Mouse (Mus musculus) kidney, embryonic 16.5 days (tissue): ENCODE data around the gene Gmppa. TPM values are rescaled to one million over a fixed set of nuclear protein-coding genes. Genes with fewer than 3 reads are reported as not detected.

Source experiments
- ATAC-seq: fragments of 200-750 bp; cut with Nextera tagmentation; 2 replicates; pipeline ENCODE4 v1.8.0; 2017; ENCODE audit warnings: moderate TSS enrichment; ENCODE audit not compliant: low FRiP score, low TSS enrichment
- H3K27ac ChIP-seq: fragments of 300-500 bp; sonication (generic); 2 replicates; pipeline ENCODE4 v1.5.1; 2014; ENCODE audit warnings: low read length
- H3K27me3 ChIP-seq: fragments of 300-500 bp; sonication (generic); 2 replicates; pipeline ENCODE4 v1.6.1; 2014; ENCODE audit warnings: low read length, control low read depth, mixed read lengths; ENCODE audit not compliant: insufficient read depth
- H3K36me3 ChIP-seq: fragments of 300-500 bp; sonication (generic); 2 replicates; pipeline ENCODE4 v1.6.1; 2014; ENCODE audit warnings: low read length, control low read depth, mixed read lengths; ENCODE audit not compliant: insufficient read depth
- H3K4me1 ChIP-seq: fragments of 300-500 bp; sonication (generic); 2 replicates; pipeline ENCODE4 v1.6.1; 2014; ENCODE audit warnings: low read length, control low read depth, mixed read lengths; ENCODE audit not compliant: insufficient read depth
- H3K4me2 ChIP-seq: fragments of 300-500 bp; sonication (generic); replicated peaks from 2 replicates; pipeline ENCODE4 v1.6.1; 2014; ENCODE audit warnings: low read depth, low read length
- H3K4me3 ChIP-seq: fragments of 300-500 bp; sonication (generic); 2 replicates; pipeline ENCODE4 v1.5.1; 2014; ENCODE audit warnings: mild to moderate bottlenecking, low read length
- H3K9ac ChIP-seq: fragments of 300-500 bp; sonication (generic); replicated peaks from 2 replicates; pipeline ENCODE4 v1.6.1; 2014; ENCODE audit warnings: low read length
- H3K9me3 ChIP-seq: fragments of 300-500 bp; sonication (generic); 2 replicates; pipeline ENCODE4 v1.6.1; 2016; ENCODE audit warnings: low read length, control low read depth
- WGBS: fragments of 180-500 bp; shearing (Covaris S2); extraction: QIAGEN DNeasy Blood & Tissue Kit; methylation state at CpG from one replicate; pipeline ENCODE4 v1.1.7; 2014; 5-methylcytosine and 5-hydroxymethylcytosine counted together
- polyA plus RNA-seq: library from polyadenylated mRNA; unstranded; fragments of >200 nt; fragmentation: Nextera tagmentation; extraction: Ambion mirVana; gene quantifications from 2 replicates; pipeline ENCODE4 v1.2.1, GENCODE M21; 2015

Gene Gmppa
- polyA plus RNA-seq, 1 experiment from 2014 or later, result 91.6 TPM

- no peak overlapping the region for H3K4me2 ChIP-seq
- H3K4me3 ChIP-seq, result no peak overlapping the region
- H3K9me3 ChIP-seq, result no peaks in the 10 kb centered on the region
- H3K4me1 ChIP-seq, result peaks cover 10% of the 10 kb centered on the region
- H3K27ac ChIP-seq, result no peak overlapping the region
- peaks cover 18% of the 10 kb centered on the region for H3K27me3 ChIP-seq
- 64% methylated on average over 24 of the region's 24 CpGs for WGBS
- peaks cover 43% of the 10 kb centered on the region for H3K36me3 ChIP-seq
- no peak for ATAC-seq
- H3K9ac ChIP-seq, result no peak overlapping the region
Observed at GRCm38 (mm10) chr1:75492579-75493170, 56.9 kb downstream of the Gmppa start.

Other genes starting within 250 kb of the Gmppa start
- 29.2 and 30.1 TPM in 2 replicates for gene Ankzf1, start 243.8 kb upstream of the Gmppa start, polyA plus RNA-seq
- gene Atg9a, start 243.7 kb upstream of the Gmppa start, polyA plus RNA-seq, result 33.0 and 36.0 TPM in 2 replicates
- 57.4 and 63.8 TPM in 2 replicates for gene Glb1l, start 225.1 kb upstream of the Gmppa start, polyA plus RNA-seq
- 153 and 169 TPM in 2 replicates for gene Stk16, start 225.1 kb upstream of the Gmppa start, polyA plus RNA-seq
- 96.3 and 102 TPM in 2 replicates for gene Tuba4a, start 216.1 kb upstream of the Gmppa start, polyA plus RNA-seq
- gene A630095N17Rik, start 203.8 kb upstream of the Gmppa start, polyA plus RNA-seq, result not detected in 2 replicates
- gene Dnajb2, start 199.5 kb upstream of the Gmppa start, polyA plus RNA-seq, result 41.3 and 45.7 TPM in 2 replicates
- 0.54 and 0.87 TPM in 2 replicates for gene Ptprn, start 171.4 kb upstream of the Gmppa start, polyA plus RNA-seq
- gene Resp18, start 157.5 kb upstream of the Gmppa start, polyA plus RNA-seq, result 1.0 and 3.0 TPM in 2 replicates
- gene Dnpep, start 117.9 kb upstream of the Gmppa start, polyA plus RNA-seq, result 168 and 184 TPM in 2 replicates
- gene Des, start 75.6 kb upstream of the Gmppa start, polyA plus RNA-seq, result 41.6 and 53.6 TPM in 2 replicates
- gene Speg, start 60.6 kb upstream of the Gmppa start, polyA plus RNA-seq, result 61.4 and 61.5 TPM in 2 replicates
- 1.00 and 1.5 TPM in 2 replicates for gene Asic4, start 14.5 kb downstream of the Gmppa start, polyA plus RNA-seq
- gene Chpf, start 43.4 kb downstream of the Gmppa start, polyA plus RNA-seq, result 37.9 and 38.6 TPM in 2 replicates
- 0.77 and 0.99 TPM in 2 replicates for gene Tmem198, start 43.6 kb downstream of the Gmppa start, polyA plus RNA-seq
- gene Obsl1, start 70.5 kb downstream of the Gmppa start, polyA plus RNA-seq, result 55.7 and 60.9 TPM in 2 replicates
- 7.8 and 10.7 TPM in 2 replicates for gene Inha, start 71.1 kb downstream of the Gmppa start, polyA plus RNA-seq
- gene Stk11ip, start 85.6 kb downstream of the Gmppa start, polyA plus RNA-seq, result 28.8 and 30.6 TPM in 2 replicates
- 24.5 and 24.9 TPM in 2 replicates for gene Slc4a3, start 110.3 kb downstream of the Gmppa start, polyA plus RNA-seq